Mouse (Mus musculus) T-helper 2 cell (primary cell): ENCODE data around the gene Syne1.

Experiments
- in situ Hi-C: fragments of 300-600 bp; cut with MboI, MseI; formaldehyde crosslinking; loops from one replicate; pipeline ENCODE4 v1.15.1; 2025; ENCODE audit warnings: high pct_unique_total_duplicates

Syne1 gene

DNA sequence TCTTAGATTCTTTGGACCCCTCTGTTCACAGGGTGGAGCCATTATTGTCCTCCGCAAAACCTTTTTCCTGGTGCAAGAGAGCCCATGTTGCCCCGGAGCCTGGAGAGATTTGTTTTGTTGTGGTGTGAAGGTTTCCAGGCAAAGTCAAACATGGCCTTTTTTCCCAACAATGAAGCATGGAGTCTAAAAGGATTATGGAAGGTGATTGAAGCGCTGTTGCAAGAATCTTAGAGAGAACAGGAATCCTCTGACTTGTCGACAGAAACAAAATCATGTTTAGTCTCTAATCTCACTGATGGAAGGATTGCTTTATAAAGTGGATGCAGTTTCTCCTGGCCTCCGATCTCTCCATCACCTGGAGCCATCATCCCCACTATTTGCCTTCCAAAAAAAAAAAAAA lies at the start of gene Syne1:
Syne1 (minus strand) TSS at position 101 of the 400 bp plus-strand sequence.
- in situ Hi-C loops: no loop called here

GRCm38 (mm10) chr10:5600123-5600522 lies 48.8 kb upstream of the Syne1 start:
- in situ Hi-C loops: no loop called here

DNA sequence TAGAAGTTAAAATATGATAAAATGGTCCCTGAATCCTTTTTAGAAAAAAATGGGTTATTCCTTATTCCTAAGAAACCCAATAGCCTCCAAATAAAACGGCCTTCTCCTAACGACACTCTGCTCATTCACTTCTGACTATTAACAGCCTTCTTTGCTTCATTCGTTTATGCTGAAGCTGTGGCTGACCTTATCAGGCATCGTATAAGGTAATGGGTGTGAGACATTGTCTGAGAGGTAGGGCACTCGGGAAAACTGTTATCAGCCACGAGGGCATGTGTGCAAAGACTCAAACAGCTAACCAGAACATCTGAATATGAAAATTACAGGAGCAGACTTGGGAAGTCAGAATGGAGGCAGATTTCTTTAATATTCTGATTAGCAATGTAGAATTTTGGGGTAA lies 45.3 kb upstream of the Syne1 start:
- in situ Hi-C loops: loop anchor here (10.0 kb wide), 1 partner anchor 188 kb away; no protein-coding TSS in a partner anchor

DNA sequence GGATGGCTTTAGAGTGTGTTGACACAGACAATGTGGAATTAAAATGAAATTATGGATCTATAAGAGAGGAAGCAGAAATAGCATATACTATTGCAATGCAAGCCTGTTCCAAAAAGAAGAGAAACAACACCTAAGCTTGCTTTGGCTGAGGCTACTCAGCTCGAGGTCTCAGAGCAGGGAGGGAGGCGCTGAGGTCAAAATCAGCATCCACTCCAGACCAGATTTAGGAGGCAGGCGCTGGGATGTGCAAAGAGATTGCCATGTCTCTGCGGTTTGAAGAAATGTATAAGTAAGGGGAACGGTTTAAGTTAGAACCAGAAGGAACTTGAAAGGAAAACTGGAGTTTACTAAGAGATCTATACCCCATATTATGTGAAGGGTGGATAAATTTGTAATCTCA lies 43.2 kb upstream of the Syne1 start:
- in situ Hi-C loops: loop anchor here (10.0 kb wide), 1 partner anchor 190 kb away; no protein-coding TSS in a partner anchor

DNA sequence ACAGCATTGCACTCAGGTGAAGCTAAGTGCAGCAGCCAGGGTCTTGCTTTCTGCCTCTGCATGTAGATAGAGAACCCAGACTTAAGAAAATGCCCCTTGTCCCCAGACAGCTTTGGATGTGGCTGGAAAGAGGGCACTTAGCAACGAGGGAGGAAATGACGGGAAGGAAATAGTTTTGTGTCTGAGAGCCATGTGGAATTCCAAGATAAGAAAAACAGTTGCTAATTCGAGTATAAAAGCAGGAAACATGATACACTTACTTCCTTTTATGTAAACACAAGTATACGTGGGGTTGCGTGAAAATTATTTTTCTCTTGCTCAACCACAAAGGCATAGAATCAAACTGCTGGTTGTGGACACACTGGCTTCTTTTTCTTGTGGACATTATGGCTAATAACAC lies 42.2 kb upstream of the Syne1 start, which contains the start of gene Myct1:
Myct1 (plus strand) TSS at position 312 of the 400 bp plus-strand sequence.
- in situ Hi-C loops: loop anchor here (10.0 kb wide), 1 partner anchor 191 kb away; no protein-coding TSS in a partner anchor

- in situ Hi-C loops: loop anchor here (10.0 kb wide), 1 partner anchor 193 kb away; no protein-coding TSS in a partner anchor
Observed at GRCm38 (mm10) chr10:5591996-5592395, 40.7 kb upstream of the Syne1 start.

GRCm38 (mm10) chr10:5591061-5591460 lies 39.8 kb upstream of the Syne1 start:
- in situ Hi-C loops: loop anchor here (10.0 kb wide), 1 partner anchor 194 kb away; no protein-coding TSS in a partner anchor

DNA sequence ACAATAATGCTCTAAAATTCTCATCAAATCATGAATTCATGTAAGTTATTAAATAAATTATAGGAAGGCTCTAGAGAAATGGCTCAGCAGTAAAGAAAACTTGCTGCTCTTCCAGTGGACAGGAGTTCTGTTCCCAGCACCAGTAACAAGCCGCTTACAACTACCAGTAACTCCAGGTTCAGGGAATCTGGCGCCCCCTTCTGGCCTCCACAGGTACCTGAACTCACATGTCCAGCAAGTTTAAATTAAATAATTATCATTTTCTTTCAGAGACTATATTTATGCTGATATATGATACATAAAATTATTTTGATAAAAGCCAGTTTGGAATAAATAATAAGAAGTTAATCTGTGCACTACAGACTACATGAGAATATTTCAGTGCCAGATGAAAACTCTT lies 22.0 kb upstream of the Syne1 start:
- in situ Hi-C loops: no loop called here

DNA sequence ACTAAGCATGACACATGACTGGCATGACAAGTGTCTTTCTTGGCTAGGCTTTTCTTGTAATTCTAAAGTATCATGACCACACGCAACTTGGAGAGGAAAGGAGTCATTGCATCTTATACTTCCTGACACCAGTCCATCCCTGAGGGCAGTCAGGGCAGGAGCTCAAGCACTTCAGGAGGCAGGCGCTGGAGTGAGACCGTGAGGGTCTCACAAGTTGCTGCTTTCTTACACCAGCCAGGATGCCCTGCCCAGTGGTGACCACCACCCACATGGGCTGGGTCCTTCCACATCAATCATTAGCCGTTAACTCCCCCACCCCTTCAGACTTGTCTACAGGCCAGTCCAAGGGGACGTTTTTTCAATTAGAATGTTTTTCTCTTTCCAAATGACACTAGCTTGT lies 20.1 kb upstream of the Syne1 start:
- in situ Hi-C loops: no loop called here

GRCm38 (mm10) chr10:5570059-5570458 lies 18.8 kb upstream of the Syne1 start:
- in situ Hi-C loops: no loop called here

- in situ Hi-C loops: no loop called here
Observed at GRCm38 (mm10) chr10:5568991-5569390, 17.7 kb upstream of the Syne1 start.

- in situ Hi-C loops: no loop called here
Observed at GRCm38 (mm10) chr10:5561706-5562105, 10.4 kb upstream of the Syne1 start.

DNA sequence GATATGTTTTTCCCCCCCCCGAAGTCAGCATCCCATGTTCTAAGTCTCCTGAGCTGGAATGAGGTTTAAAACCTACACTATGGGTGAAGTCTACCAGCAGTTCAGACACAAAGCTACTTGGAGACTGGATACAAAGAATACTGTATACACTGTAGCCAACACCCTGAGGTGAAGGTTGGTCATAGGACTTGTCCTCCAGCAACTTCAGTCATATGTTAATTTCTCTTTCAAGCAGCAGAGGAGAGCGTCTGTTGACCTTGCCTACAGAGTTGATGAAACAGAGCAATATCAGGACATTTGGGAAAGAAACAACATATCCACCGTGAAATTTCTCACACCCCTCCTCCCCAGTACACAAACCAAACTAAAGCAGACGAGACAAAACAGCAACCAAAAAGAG lies 9.2 kb upstream of the Syne1 start:
- in situ Hi-C loops: no loop called here

DNA sequence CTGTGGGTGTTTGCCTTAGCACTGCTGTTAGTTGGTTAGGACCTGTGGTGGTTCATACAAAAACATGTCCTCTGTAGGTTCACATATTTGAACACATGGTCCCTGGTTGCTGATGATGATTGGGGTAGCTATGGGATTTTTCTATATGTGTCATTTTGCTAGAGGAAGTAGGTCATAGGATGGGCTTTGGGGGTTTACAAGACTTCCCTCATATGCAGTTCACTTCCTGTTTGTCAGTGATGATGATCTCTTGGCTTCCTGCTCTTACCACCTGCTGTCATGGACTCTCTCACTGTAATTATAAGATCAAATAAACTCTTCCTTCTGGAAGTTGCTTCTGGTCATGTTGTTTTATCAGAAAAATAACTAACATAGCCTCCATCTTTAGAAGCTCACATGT lies 7.5 kb upstream of the Syne1 start:
- in situ Hi-C loops: no loop called here

DNA sequence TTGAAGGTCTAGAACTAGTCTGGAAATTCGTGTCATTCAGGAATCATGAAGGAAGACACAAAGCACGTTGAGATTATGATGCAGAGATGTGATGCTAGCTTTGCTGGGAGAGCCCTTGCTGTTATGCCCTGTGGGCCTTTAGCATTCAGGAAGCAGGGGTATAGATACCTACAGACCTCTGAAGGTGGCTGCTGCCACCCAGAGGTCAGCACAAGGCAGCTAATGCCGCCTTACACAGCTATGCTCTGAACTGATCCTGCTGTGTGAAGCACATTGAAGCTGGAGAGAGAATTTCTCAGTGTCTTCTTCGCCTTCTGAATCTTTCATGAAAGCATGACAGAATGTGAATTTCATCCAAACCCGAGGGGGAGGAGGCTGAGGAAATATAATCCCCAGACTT lies 3.7 kb upstream of the Syne1 start:
- in situ Hi-C loops: no loop called here

GRCm38 (mm10) chr10:5550168-5551021 lies 887 bp downstream of the Syne1 start:
- in situ Hi-C loops: no loop called here

DNA sequence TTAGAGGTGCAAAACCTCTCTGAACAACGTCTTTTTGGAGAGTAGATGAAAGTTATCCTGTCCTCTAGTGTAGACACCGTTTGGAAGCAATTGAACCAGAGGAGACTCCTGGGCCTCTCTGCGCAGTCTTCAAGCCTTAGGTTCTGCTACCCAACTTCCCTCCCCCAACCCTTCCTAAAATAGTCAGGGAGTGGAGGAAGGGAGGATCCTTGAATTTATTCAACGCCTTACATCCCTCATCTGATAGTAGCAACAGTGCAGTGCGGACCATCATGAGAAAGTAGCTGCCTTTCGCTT lies 1.5 kb downstream of the Syne1 start:
- in situ Hi-C loops: no loop called here

DNA sequence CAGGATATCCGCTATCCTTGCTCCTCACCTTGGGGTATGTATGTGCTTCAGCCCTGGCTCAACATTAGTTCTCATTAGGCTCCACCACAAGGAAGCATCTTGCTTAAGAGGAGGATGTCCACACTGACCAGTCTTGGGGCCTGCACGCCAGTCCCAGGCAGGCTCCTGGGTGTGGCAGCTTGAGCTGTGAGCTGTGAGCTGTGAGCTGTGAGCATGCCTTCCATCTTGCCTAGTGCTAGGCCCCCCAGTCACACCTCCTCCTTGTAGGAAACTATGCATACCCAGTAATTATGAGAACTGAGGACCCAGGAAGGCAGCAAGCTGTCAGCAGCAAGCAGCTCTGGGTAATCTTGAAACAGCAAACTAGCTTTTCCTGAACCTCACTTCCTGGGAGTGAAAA lies 2.6 kb downstream of the Syne1 start:
- in situ Hi-C loops: no loop called here

DNA sequence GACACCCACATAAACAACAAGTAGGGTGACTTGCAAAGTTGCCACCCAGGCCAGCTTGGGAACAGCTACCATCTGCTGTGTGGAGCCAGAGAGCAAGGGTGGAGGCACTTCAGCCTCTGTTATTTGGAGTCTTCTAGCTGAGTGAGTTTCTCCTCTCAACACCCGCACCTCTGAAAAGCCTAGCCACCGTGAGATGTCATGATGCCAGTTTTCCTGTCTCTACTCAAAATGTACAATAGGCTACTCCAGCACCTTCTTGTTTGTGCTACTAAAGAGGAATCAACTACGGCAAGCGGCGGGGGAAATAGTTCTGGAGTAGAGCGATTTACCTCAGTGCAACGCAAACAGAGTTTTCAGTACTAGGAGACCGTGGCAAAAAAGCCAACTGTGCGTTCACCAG lies 3.5 kb downstream of the Syne1 start:
- in situ Hi-C loops: no loop called here

- in situ Hi-C loops: no loop called here
Observed at GRCm38 (mm10) chr10:5546428-5546827, 4.9 kb downstream of the Syne1 start.

- in situ Hi-C loops: no loop called here
Observed at GRCm38 (mm10) chr10:5528284-5528683, 23.0 kb downstream of the Syne1 start.

- in situ Hi-C loops: no loop called here
Observed at GRCm38 (mm10) chr10:5527634-5528033, 23.6 kb downstream of the Syne1 start.

DNA sequence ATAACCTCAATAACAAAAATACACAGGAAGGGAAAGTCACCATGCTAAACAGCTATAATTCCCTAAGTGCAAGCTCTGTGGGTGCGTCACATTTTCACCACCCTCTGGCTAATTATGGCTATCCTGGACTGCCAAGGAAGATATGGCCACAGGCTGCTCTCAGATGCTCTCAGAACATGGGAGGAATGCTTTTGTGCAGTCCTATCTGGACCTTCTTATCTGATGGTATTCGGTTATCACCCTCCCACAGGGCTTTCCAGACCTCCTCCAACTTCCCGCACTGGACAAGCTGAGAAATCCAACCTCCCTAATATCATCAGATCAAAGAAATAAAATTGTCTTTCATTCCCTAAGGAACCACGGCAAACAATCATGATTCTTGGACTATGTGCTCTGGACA lies 28.4 kb downstream of the Syne1 start:
- in situ Hi-C loops: no loop called here
